Mouse (Mus musculus): ENCODE measurements around the gene H2-T3. TPM values are rescaled to one million over a fixed set of nuclear protein-coding genes. Genes with fewer than 3 reads are reported as not detected.
A peak's percentile ranks its signal among the peaks of the same experiment; 100 is the strongest.
"Not testable (repeated sequence)": the region's sequence is repeated elsewhere in the genome, so short reads cannot be mapped to it uniquely, and the experiment has no call there.

The H2-T3 gene
- polyA plus RNA-seq, 1 experiment from 2014 or later: not detected

DNA sequence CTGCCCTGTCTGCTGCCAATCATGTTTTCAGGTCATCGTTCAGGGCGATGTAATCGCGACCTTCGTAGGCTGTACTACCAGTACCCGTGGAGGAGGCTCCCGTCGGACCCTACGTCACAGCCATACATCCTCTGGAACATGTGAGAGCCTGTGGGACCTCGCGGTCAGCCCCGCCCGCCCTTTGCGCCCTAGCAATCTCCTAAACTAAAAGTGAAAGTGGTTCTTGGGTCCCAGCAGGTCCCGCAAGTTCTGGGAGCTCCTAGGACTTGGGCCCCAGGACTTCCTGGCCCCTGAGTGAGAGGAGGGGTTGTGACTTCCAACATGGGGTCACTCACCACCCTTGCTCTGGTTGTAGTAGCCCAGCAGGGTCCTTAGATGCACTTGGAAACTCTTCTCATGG, 15.4 kb upstream of the H2-T3 start:
- Histone ChIP-seq H3K4me1 (peaks cover 12% of the 10 kb centered on the region), H3K4me3 (peak overlapping the region; percentile 47), H3K27me3 (ENCODE audit: poor library complexity, severe bottlenecking) (peaks cover 92% of the 10 kb centered on the region), H3K27ac (no peak overlapping the region), H3K36me3 (replicated peaks) (no peaks in the 10 kb centered on the region), H3K9me3 (no peaks in the 10 kb centered on the region)
- WGBS: 3% methylated on average over 15 of the region's 15 CpGs
- peak; percentile 23 for DNase-seq (ENCODE audit: extremely low spot score, low spot score)

DNA sequence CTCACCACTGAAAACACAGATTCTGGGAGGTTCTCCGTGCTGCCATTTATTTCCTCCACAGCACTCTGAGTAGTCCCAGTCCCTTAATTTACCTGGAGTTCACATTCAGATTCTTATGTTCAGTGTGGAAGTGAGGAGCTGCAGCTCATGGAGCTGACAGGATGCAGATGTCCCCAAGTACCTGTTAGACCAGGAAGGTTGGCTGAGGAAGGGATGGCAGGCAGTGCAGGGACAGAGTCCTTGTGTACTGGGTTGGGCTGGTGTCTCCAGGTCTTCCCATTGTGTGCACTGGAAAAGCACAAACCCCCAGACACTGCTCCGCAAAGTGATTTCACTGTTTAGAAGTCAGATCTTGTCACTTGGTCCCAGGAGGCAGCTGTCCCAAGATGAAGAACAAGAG, 11.8 kb upstream of the H2-T3 start:
- H3K4me3 ChIP-seq: no peak overlapping the region
- H3K36me3 ChIP-seq (replicated peaks): no peaks in the 10 kb centered on the region
- WGBS: 87% methylated on average over 2 of the region's 2 CpGs
- no peak for DNase-seq (ENCODE audit: extremely low spot score, low spot score)
- no peak overlapping the region for H3K27ac ChIP-seq
- no peaks in the 10 kb centered on the region for H3K9me3 ChIP-seq
- peaks cover 85% of the 10 kb centered on the region for H3K27me3 ChIP-seq (ENCODE audit: poor library complexity, severe bottlenecking)
- peaks cover 12% of the 10 kb centered on the region for H3K4me1 ChIP-seq

DNA sequence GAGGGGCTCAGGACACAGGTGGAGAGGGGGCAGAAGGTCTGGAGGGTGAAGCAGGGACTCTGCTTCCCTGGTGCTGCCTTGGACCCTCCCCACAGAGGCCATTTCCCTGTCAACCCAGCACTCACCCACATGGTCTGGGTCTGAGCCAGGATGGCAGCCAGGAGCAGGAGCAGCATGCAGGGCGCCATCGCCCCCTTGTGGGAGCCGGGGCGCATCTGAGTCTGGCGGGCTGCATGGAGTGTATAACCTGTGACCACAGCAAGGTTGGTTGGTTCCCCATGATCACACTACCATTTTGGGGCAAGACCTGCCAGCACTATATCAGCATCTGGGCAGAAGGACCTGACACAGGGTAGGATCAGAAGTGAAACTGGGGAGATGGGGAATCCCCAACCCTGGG, 8.2 kb upstream of the H2-T3 start:
- Histone ChIP-seq H3K4me1 (no peaks in the 10 kb centered on the region), H3K4me3 (no peak overlapping the region), H3K27me3 (ENCODE audit: poor library complexity, severe bottlenecking) (peaks cover 64% of the 10 kb centered on the region), H3K9me3 (no peaks in the 10 kb centered on the region), H3K27ac (no peak overlapping the region), H3K36me3 (replicated peaks) (no peaks in the 10 kb centered on the region)
- 10% methylated on average over 5 of the region's 5 CpGs for WGBS
- DNase-seq (ENCODE audit: extremely low spot score, low spot score): no peak

DNA sequence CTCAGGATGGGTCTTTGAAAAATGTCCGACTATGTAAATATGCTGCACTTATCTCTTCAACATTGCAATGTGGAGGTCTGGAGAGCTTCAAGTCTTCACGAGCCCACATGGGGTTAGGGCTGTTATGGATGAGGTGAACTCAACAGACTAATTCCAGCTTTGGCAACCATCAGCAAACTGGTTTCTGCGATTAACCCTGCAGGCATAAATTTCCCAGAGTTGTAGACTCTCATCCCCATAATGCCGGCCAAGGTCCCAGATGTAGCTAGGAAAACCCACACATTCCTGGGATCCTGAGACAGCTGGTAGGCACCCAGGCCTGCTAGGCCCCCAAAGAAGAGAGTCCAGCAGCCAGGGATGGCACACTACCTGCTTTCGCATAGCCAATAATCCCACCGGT, 4.4 kb upstream of the H2-T3 start:
- Histone ChIP-seq H3K36me3 (replicated peaks) (no peaks in the 10 kb centered on the region), H3K9me3 (no peaks in the 10 kb centered on the region), H3K27me3 (ENCODE audit: poor library complexity, severe bottlenecking) (peaks cover 68% of the 10 kb centered on the region), H3K27ac (no peak overlapping the region), H3K4me3 (no peak overlapping the region), H3K4me1 (no peaks in the 10 kb centered on the region)
- WGBS: 87% methylated on average over 6 of the region's 6 CpGs
- DNase-seq (ENCODE audit: extremely low spot score, low spot score): no peak

DNA sequence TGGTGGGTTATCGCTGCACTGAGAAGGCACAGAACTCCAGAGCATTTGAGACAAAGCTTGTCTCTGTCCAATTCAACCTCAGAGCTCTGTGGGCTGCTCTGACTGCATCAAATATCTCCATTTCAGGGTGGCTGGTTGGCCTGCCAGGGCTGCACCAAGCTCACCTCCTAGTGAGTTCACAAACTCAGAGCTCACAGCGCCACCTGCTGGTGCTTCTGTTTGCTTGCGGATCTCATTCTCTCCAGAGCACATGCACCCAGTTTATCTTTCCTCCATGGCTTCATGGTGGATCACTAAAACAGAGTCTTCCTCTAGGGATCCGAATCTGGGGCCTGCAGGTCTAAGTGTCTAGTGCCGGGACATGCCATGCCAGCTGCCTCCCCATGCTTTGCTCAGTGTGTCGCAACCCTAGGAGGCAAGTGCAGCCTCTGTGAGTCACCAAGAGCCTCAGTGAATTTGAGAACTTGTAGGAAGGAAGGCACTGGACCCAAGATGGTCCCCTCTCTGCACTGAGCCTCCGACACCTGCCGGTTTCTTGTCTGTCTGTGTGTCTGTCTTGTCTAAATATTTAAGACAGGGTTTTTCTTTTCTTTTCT, 3.6 kb upstream of the H2-T3 start:
- Histone ChIP-seq H3K27ac (no peak overlapping the region), H3K4me3 (no peak overlapping the region), H3K9me3 (no peaks in the 10 kb centered on the region), H3K36me3 (replicated peaks) (no peaks in the 10 kb centered on the region), H3K27me3 (ENCODE audit: poor library complexity, severe bottlenecking) (peaks cover 68% of the 10 kb centered on the region), H3K4me1 (no peaks in the 10 kb centered on the region)
- 32% methylated on average over 8 of the region's 8 CpGs for WGBS
- DNase-seq (ENCODE audit: extremely low spot score, low spot score): peak; percentile 78

DNA sequence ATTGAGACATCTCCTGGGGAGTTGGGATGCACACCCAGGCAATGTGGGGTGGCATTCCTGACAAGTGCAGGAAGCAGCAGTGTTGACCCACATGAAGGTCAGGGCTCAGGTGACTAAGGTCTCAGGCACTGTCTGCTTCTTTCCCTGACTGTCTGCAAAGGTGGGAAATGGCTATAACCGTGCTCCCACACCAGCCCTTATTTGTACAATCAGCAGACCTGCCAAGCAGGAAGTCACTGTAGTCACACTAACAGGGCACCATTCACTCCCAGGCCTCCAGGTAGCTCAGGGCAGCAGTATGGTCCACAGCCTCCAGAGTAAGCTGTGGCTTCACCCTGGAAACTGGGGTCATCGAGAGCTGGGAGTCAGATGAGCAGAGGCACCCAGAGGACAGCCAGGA, 2.3 kb upstream of the H2-T3 start:
- Histone ChIP-seq H3K4me3 (no peak overlapping the region), H3K27me3 (ENCODE audit: poor library complexity, severe bottlenecking) (peaks cover 67% of the 10 kb centered on the region), H3K36me3 (replicated peaks) (no peaks in the 10 kb centered on the region), H3K4me1 (no peaks in the 10 kb centered on the region), H3K9me3 (no peaks in the 10 kb centered on the region), H3K27ac (no peak overlapping the region)
- WGBS: 64% methylated on average over 2 of the region's 2 CpGs
- DNase-seq (ENCODE audit: extremely low spot score, low spot score): no peak

DNA sequence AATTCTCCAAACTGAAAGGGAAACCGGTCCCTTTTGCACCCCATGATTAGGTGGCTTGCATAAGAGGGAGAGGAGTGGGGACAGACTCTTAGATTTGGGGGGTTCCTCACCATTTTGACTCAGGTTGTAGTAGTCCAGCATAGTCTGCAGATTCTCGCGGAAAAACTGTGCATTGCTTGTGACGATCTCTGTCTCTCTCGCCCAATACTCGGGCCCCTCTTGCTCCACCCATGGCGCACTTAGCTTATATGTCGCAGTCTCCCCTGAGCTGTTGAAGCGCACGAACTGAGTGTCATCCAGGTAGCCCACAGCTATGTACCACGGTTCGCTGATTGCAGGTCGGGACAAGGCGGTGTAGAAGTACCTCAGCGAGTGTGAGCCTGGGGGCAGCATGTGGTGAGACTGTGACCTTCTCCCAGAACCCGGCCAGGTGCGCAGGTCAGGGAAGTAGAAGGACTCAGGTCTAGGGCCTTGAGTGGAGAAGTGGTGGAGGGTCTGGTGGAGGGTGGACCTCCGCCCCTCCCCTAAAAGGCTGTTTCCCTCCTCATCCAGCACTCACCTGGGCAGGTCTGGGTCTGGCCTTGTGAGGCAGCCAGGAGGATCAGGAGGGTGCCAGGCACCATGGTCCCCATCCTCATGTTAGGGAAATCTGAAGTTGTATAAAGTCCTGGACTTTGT, 457 bp downstream of the H2-T3 start:
- Histone ChIP-seq H3K4me1 (no peaks in the 10 kb centered on the region), H3K4me3 (no peak overlapping the region), H3K36me3 (replicated peaks) (no peaks in the 10 kb centered on the region), H3K9me3 (no peaks in the 10 kb centered on the region), H3K27me3 (ENCODE audit: poor library complexity, severe bottlenecking) (peaks cover 76% of the 10 kb centered on the region), H3K27ac (no peak overlapping the region)
- 39% methylated on average over 18 of the region's 18 CpGs for WGBS
- DNase-seq (ENCODE audit: extremely low spot score, low spot score): no peak

DNA sequence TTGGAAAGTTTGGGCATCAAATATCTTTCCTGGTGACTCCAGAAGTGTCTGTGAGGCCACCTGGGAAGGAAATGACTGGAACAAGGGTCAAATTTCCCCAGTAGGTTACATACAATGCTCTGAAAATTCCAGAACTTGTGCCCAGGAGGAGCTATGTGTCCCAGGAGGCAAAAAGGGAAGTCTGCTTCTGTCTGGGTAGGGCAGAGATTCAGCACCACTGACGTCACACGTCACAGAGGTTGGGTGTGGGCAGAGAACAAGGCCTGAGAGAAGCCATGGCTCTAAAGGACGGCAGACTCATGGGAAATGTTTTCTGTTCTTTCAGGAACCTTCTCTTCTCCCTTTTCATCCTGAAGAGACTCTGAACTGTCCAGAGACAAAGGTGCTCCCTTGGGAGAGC, 2.5 kb downstream of the H2-T3 start:
- H3K36me3 ChIP-seq (replicated peaks): no peaks in the 10 kb centered on the region
- no peaks in the 10 kb centered on the region for H3K4me1 ChIP-seq
- H3K4me3 ChIP-seq: no peak overlapping the region
- 68% methylated on average over 3 of the region's 3 CpGs for WGBS
- no peaks in the 10 kb centered on the region for H3K9me3 ChIP-seq
- DNase-seq (ENCODE audit: extremely low spot score, low spot score): no peak
- peaks cover 73% of the 10 kb centered on the region for H3K27me3 ChIP-seq (ENCODE audit: poor library complexity, severe bottlenecking)
- no peak overlapping the region for H3K27ac ChIP-seq

DNA sequence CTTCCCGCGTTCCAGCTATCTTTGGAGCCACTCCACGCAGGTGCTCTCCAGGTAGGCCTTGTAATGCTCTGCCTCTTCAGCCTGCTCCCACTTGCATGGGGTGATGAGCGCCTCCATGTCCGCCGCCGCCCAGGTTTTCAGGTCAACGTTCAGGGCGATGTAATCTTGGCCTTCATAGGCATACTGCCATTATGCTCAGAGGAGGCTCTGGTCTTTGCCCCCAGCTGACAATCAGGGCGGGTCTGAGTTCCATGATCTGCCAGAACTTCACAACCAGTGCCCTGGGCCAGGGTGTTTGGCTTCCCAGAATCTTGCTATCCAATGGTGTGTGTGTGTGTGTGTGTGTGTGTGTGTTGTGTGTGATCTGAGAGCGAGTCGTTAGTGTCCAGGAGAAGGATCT, 7.9 kb downstream of the H2-T3 start:
- 73% methylated on average over 12 of the region's 12 CpGs for WGBS
- no peak for DNase-seq (ENCODE audit: extremely low spot score, low spot score)
- H3K9me3 ChIP-seq: no peaks in the 10 kb centered on the region
- no peak overlapping the region for H3K4me3 ChIP-seq
- H3K27me3 ChIP-seq (ENCODE audit: poor library complexity, severe bottlenecking): peaks cover 71% of the 10 kb centered on the region
- no peaks in the 10 kb centered on the region for H3K36me3 ChIP-seq (replicated peaks)
- no peak overlapping the region for H3K27ac ChIP-seq
- peaks cover 5% of the 10 kb centered on the region; the same call in 1 of the 2 replicates for H3K4me1 ChIP-seq

DNA sequence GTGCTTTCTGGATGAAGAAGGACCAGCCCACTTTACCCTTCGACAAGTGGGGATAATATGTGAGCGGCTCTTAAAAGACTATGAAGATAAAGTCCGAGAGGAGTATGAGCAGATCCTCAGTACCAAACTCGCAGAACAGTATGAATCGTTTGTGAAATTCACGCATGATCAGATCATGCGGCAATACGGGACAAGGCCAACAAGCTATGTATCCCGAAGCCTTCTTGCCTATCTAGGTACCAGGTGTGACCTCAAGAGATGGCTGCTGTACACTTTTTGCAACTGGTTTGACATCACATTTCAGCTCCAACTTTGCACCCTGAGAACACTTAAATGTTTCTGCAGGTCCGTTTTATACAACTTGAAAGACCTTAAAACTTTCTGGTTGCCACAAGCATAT, 10.6 kb downstream of the H2-T3 start:
- not testable (repeated sequence) for H3K36me3 ChIP-seq (replicated peaks); H3K27ac ChIP-seq; H3K4me1 ChIP-seq; DNase-seq (ENCODE audit: extremely low spot score, low spot score); H3K9me3 ChIP-seq
- 8% methylated on average over 10 of the region's 10 CpGs for WGBS
- peak overlapping the region; percentile 51 for H3K4me3 ChIP-seq
- peaks cover 51% of the 10 kb centered on the region for H3K27me3 ChIP-seq (ENCODE audit: poor library complexity, severe bottlenecking)

DNA sequence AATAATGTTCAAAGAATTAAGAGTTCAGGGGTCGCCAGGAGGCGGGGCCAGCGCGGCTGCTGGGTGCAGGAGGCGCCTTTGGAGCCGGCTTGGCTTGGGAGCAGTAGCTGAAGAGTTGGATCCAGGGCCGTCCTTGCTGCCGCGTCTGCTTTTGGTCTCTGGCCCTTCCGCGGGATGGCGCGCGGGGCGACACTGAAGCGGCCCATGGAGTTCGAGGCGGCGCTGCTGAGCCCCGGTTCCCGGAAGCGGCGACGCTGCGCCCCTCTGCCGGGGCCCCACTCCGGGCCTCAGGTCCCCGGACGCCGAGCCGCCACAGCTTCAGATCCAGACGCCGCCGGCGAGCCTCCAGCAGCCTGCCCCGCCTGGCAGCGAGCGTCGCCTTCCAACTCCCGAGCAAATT, 11.1 kb downstream of the H2-T3 start:
- Histone ChIP-seq H3K27me3 (ENCODE audit: poor library complexity, severe bottlenecking) (peaks cover 51% of the 10 kb centered on the region), H3K4me3 (peak overlapping the region; percentile 51)
- not testable (repeated sequence) for DNase-seq (ENCODE audit: extremely low spot score, low spot score); H3K9me3 ChIP-seq; H3K36me3 ChIP-seq (replicated peaks); H3K27ac ChIP-seq; H3K4me1 ChIP-seq
- WGBS: under 1% methylated on average over 40 of the region's 40 CpGs

DNA sequence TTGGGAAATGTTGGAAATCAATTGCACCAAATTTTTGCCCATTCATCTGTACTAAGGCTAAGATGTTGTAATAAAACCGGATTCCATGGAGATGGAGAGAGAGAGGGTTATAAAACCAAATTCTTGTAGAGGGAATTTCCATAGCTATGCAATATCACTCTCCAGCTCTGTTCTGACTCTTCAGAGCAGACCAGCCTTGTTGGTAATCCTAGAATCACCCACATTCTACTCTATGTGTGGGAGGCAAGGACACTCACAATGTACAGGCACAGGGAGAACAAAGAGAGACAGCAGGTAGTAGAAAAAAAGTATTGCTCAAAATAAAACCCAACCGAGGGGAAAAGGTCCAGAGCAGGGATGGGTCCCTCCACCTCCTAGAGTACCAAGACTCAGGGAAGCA, 14.0 kb downstream of the H2-T3 start:
- H3K4me3 ChIP-seq: not testable (repeated sequence)

DNA sequence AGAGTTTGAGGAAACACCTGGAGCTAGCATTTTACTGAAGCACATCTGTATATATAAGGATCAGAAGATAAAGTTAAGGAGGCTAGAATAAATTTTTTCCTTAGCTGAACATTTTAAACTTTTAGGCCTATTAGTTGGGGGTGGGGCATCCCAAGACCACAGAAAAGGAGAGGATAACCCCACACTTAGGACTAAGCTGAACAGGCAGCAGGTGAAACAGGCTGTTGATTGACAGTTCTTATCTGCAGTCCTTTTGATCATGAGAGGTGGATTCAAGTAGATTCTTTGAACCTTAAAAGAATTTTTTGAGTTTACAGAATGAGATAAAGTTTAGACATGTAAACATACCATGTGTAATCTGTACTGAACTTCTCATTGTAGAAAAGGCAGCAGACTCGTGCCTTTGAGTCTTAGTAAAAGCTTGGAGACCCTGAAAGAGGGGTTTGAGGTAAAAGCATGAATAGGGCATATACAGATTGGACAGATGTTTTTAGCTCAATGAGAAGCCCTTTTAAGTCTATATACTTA, 19.7 kb downstream of the H2-T3 start:
- Histone ChIP-seq H3K4me3 (no peak overlapping the region), H3K27ac (no peak overlapping the region), H3K9me3 (no peaks in the 10 kb centered on the region), H3K4me1 (peaks cover 11% of the 10 kb centered on the region), H3K36me3 (replicated peaks) (no peaks in the 10 kb centered on the region), H3K27me3 (ENCODE audit: poor library complexity, severe bottlenecking) (peaks cover 60% of the 10 kb centered on the region)
- 55% methylated on average over 1 of the region's 1 CpGs for WGBS
- no peak for DNase-seq (ENCODE audit: extremely low spot score, low spot score)

More for the DNA sequence above, 14.0 kb downstream of the H2-T3 start:
- not testable (repeated sequence) for H3K27ac ChIP-seq; H3K9me3 ChIP-seq; H3K4me1 ChIP-seq; DNase-seq (ENCODE audit: extremely low spot score, low spot score); H3K36me3 ChIP-seq (replicated peaks)
- peaks cover 38% of the 10 kb centered on the region for H3K27me3 ChIP-seq (ENCODE audit: poor library complexity, severe bottlenecking)
- no CpG with 5 or more reads among the region's 2 CpGs for WGBS

Data from forebrain, embryonic 10.5 days (tissue).